8 mouse cellular contexts compared by ENCODE assay signal in genomic region chr17:87474501-87474795, GRCm38 (mm10). TPM values are rescaled to one million over a fixed set of nuclear protein-coding genes. Genes with fewer than 3 reads are reported as not detected.
DNase-seq lines count a peak whose midpoint lies in the region; ATAC-seq and TF ChIP-seq lines count a peak whose summit lies in the region.

No protein-coding gene starts in this region.

- H3K4me1 ChIP-seq in kidney, adult 2 months (ENCODE audit: control insufficient read depth, insufficient read depth, low read length), result 0 out of 2 replicates have a peak, but pooled peaks cover 5% of the 10 kb centered on the region
- H3K4me1 ChIP-seq in cortical plate, adult 2 months (ENCODE audit: control insufficient read depth, insufficient read depth, low read length), result peaks cover 11% of the 10 kb centered on the region; the same call in 1 of the 2 replicates
- peaks cover 30% of the 10 kb centered on the region for H3K4me1 ChIP-seq in hindbrain, embryonic 14.5 days (replicated peaks; ENCODE audit: control insufficient read depth, insufficient read depth, low read length)
- H3K4me1 ChIP-seq in midbrain, embryonic 11.5 days (ENCODE audit: control insufficient read depth, insufficient read depth, low read length), result peaks cover 15% of the 10 kb centered on the region; the same call in 1 of the 2 replicates

- WGBS in kidney, adult 2 months, result 12% methylated on average over 7 of the region's 7 CpGs
- 2% methylated on average over 7 of the region's 7 CpGs for WGBS in hindbrain, embryonic 14.5 days
- 1% methylated on average over 7 of the region's 7 CpGs for WGBS in midbrain, embryonic 11.5 days

- peak overlapping the region; percentile 40; the same call in 1 of the 2 replicates for H3K4me3 ChIP-seq in kidney, adult 2 months (ENCODE audit: insufficient read depth, low read depth, low read length)
- peak overlapping the region; percentile 31; the same call in 1 of the 2 replicates for H3K4me3 ChIP-seq in cortical plate, adult 2 months (ENCODE audit: insufficient read depth, low read length)
- H3K4me3 ChIP-seq in hindbrain, embryonic 14.5 days (replicated peaks; ENCODE audit: low read length), result peak overlapping the region; percentile 9
- peak overlapping the region; percentile 33 for H3K4me3 ChIP-seq in midbrain, embryonic 11.5 days (ENCODE audit: low read depth, low read length)

- H3K27me3 ChIP-seq in kidney, adult 2 months (replicated peaks; ENCODE audit: control insufficient read depth, insufficient read depth, low read length), result no peaks in the 10 kb centered on the region
- H3K27me3 ChIP-seq in hindbrain, embryonic 14.5 days (ENCODE audit: control insufficient read depth, insufficient read depth, low read length), result no peaks in the 10 kb centered on the region
- peaks cover 10% of the 10 kb centered on the region for H3K27me3 ChIP-seq in midbrain, embryonic 11.5 days (ENCODE audit: control insufficient read depth, insufficient read depth, low read length)

- no peaks in the 10 kb centered on the region for H3K36me3 ChIP-seq in kidney, adult 2 months (ENCODE audit: control insufficient read depth, insufficient read depth, low read length)
- no peaks in the 10 kb centered on the region for H3K36me3 ChIP-seq in hindbrain, embryonic 14.5 days (replicated peaks; ENCODE audit: control insufficient read depth, insufficient read depth)
- H3K36me3 ChIP-seq in midbrain, embryonic 11.5 days (ENCODE audit: control insufficient read depth, insufficient read depth, low read length), result no peaks in the 10 kb centered on the region

- H3K9me3 ChIP-seq in hindbrain, embryonic 14.5 days (ENCODE audit: control insufficient read depth, low read length), result no peaks in the 10 kb centered on the region
- no peaks in the 10 kb centered on the region for H3K9me3 ChIP-seq in midbrain, embryonic 11.5 days (ENCODE audit: control insufficient read depth, low read length)

- peak overlapping the region; percentile 49 for H3K4me2 ChIP-seq in hindbrain, embryonic 14.5 days (replicated peaks)
- H3K4me2 ChIP-seq in midbrain, embryonic 11.5 days, result peak overlapping the region; percentile 66

- TF ChIP-seq CTCF in kidney, adult 2 months (conservative IDR thresholded peaks at IDR 0.05; ENCODE audit: insufficient read depth, insufficient read length, low read depth, low read length), result no peak
- TF ChIP-seq CTCF in cortical plate, adult 2 months (IDR thresholded peaks at IDR 0.05; ENCODE audit: extremely low read depth, insufficient read depth, low read length), result no peak

- H3K9ac ChIP-seq in hindbrain, embryonic 14.5 days, result peak overlapping the region; percentile 36
- peak overlapping the region; percentile 54 for H3K9ac ChIP-seq in midbrain, embryonic 11.5 days (ENCODE audit: low read length)

- H3K27ac ChIP-seq in kidney, adult 2 months (ENCODE audit: insufficient read depth, low read depth, low read length), result no peak overlapping the region
- peak overlapping the region; percentile 94 for H3K27ac ChIP-seq in cortical plate, adult 2 months (ENCODE audit: insufficient read depth, low read length)
- no peak overlapping the region for H3K27ac ChIP-seq in hindbrain, embryonic 14.5 days
- no peak overlapping the region for H3K27ac ChIP-seq in midbrain, embryonic 11.5 days (ENCODE audit: low read depth, low read length)

- DNase-seq in kidney, adult 2 months, result peak; percentile 11
- DNase-seq in kidney, adult 11 months, result no peak
- DNase-seq in hindbrain, embryonic 14.5 days (ENCODE audit: low spot score), result no peak
- DNase-seq in midbrain, embryonic 11.5 days (ENCODE audit: low spot score, missing footprints), result no peak
- no peak for DNase-seq in cerebellum, adult 9-11 months
- DNase-seq in cerebellum, adult 11-12 months, result no peak
- no peak for DNase-seq in left cerebral cortex, adult 9 months (ENCODE audit: low spot score in 2 of 2)

- no peak for TF ChIP-seq POLR2A in kidney, adult 2 months (IDR thresholded peaks at IDR 0.05; ENCODE audit: low read depth, low read length)
- no peak for TF ChIP-seq POLR2A in cortical plate, adult 2 months (IDR thresholded peaks at IDR 0.05; ENCODE audit: extremely low read depth, insufficient read depth, low read length)

- ATAC-seq in hindbrain, embryonic 14.5 days (ENCODE audit: low FRiP score), result no peak
- no peak for ATAC-seq in midbrain, embryonic 11.5 days (ENCODE audit: low FRiP score)

RNA-seq across cellular contexts. Expression of gene Calm2, which starts 27.7 kb away (rescaled TPM):
- 40.5 and 78.8 TPM in 2 replicates for polyA plus RNA-seq in kidney, adult 2 months (2012; rRNA removed)
- 2,529 and 2,563 TPM in 2 replicates for polyA plus RNA-seq in cortical plate, adult 2 months (2012; rRNA removed)
- polyA plus RNA-seq in hindbrain, embryonic 14.5 days (2014; fragmentation: Nextera tagmentation; extraction: Ambion mirVana), result 2,858 and 2,871 TPM in 2 replicates
- polyA plus RNA-seq in midbrain, embryonic 11.5 days (2014; fragmentation: Nextera tagmentation; extraction: Ambion mirVana), result 1,326 and 1,445 TPM in 2 replicates

RNA-seq across cellular contexts. Expression of gene Stpg4, which starts 46.9 kb away (rescaled TPM):
- not detected in 2 replicates for polyA plus RNA-seq in kidney, adult 2 months (2012; rRNA removed)
- polyA plus RNA-seq in cortical plate, adult 2 months (2012; rRNA removed), result not detected in 2 replicates
- polyA plus RNA-seq in hindbrain, embryonic 14.5 days (2014; fragmentation: Nextera tagmentation; extraction: Ambion mirVana), result not detected in 2 replicates
- not detected in 2 replicates for polyA plus RNA-seq in midbrain, embryonic 11.5 days (2014; fragmentation: Nextera tagmentation; extraction: Ambion mirVana)

Comparison
In these comparisons a context has a peak if more than half of its experiments do, and no peak if none do; other contexts are left out.
1. RNA of gene Calm2, which starts 27.7 kb away (polyA plus RNA-seq): 2,858 to 2,871 TPM in hindbrain, embryonic 14.5 days, 2,529 to 2,563 TPM in cortical plate, adult 2 months and 1,326 to 1,445 TPM in midbrain, embryonic 11.5 days; 40.5 to 78.8 TPM in kidney, adult 2 months; every median in the first group is over 10 times any median in the second.
2. Peak in every context shown above with its lines, with median percentiles within 50 percentile points of each other: H3K4me3 ChIP-seq.